Mouse (Mus musculus) olfactory bulb, adult 2 months (tissue): ENCODE results near the gene Dcaf11. TPM values are rescaled to one million over a fixed set of nuclear protein-coding genes. Genes with fewer than 3 reads are reported as not detected.

Experiments used
- H3K27ac ChIP-seq: fragments of 200-500 bp; 2 replicates; pipeline ENCODE4 v1.5.1; 2012; ENCODE audit warnings: low read depth, low read length; ENCODE audit not compliant: insufficient read depth
- H3K4me1 ChIP-seq: fragments of 200-500 bp; 2 replicates; pipeline ENCODE4 v1.6.1; 2012; ENCODE audit warnings: low read length; ENCODE audit not compliant: control insufficient read depth, insufficient read depth
- H3K4me3 ChIP-seq: fragments of 200-500 bp; 2 replicates; pipeline ENCODE4 v1.5.1; 2012; ENCODE audit warnings: mild to moderate bottlenecking, low read depth, low read length, moderate library complexity; ENCODE audit not compliant: insufficient read depth
- CTCF ChIP-seq: fragments of 200-500 bp; IDR thresholded peaks from 2 replicates; pipeline ENCODE4 v1.5.1; 2012; ENCODE audit warnings: low read depth, mild to moderate bottlenecking, low read length, moderate library complexity; ENCODE audit not compliant: insufficient read depth
- POLR2A ChIP-seq: fragments of 200-500 bp; IDR thresholded peaks from 2 replicates; pipeline ENCODE4 v1.6.1; 2012; ENCODE audit warnings: mild to moderate bottlenecking, low read depth, low read length, moderate library complexity; ENCODE audit not compliant: insufficient read depth
- WGBS: fragments of 180-500 bp; shearing (Covaris S2); methylation state at CpG from one replicate; pipeline ENCODE4 v1.1.7; 2018; 5-methylcytosine and 5-hydroxymethylcytosine counted together
- polyA plus RNA-seq: library from polyadenylated mRNA; stranded (reverse); fragments of >200 nt; gene quantifications from 2 replicates; pipeline ENCODE4 v1.2.4, GENCODE M21; 2012; ENCODE audit warnings: low replicate concordance; ENCODE audit not compliant: missing spikeins, insufficient read depth, insufficient read length

Dcaf11 gene
- polyA plus RNA-seq, 1 experiment, result not detected

- Histone ChIP-seq H3K27ac (peak overlapping the region; percentile 44), H3K4me1 (peaks cover 8% of the 10 kb centered on the region), H3K4me3 (peak overlapping the region; percentile 65)
- 41% methylated on average over 6 of the region's 6 CpGs for WGBS
- TF ChIP-seq CTCF (no peak), POLR2A (no peak)
These were observed 19.0 kb downstream of the Dcaf11 start for GRCm38 (mm10) chr14:55578668-55579269.

GRCm38 (mm10) chr14:55579511-55580496 lies 20.0 kb downstream of the Dcaf11 start:
- 83% methylated on average over 23 of the region's 23 CpGs for WGBS
- Histone ChIP-seq H3K4me1 (peaks cover 8% of the 10 kb centered on the region), H3K27ac (no peak overlapping the region), H3K4me3 (no peak overlapping the region)
- TF ChIP-seq POLR2A (no peak), CTCF (no peak)

GRCm38 (mm10) chr14:55580731-55581130 lies 20.9 kb downstream of the Dcaf11 start:
- Histone ChIP-seq H3K4me1 (peaks cover 10% of the 10 kb centered on the region), H3K4me3 (no peak overlapping the region), H3K27ac (no peak overlapping the region)
- 94% methylated on average over 16 of the region's 16 CpGs for WGBS
- TF ChIP-seq POLR2A (no peak), CTCF (no peak)

- Histone ChIP-seq H3K27ac (no peak overlapping the region), H3K4me3 (no peak overlapping the region), H3K4me1 (peaks cover 9% of the 10 kb centered on the region)
- WGBS, result 79% methylated on average over 9 of the region's 9 CpGs
- TF ChIP-seq CTCF (no peak), POLR2A (no peak)
These were observed 22.3 kb downstream of the Dcaf11 start for GRCm38 (mm10) chr14:55581981-55582681.

- 34% methylated on average over 5 of the region's 5 CpGs for WGBS
- no peak overlapping the region for H3K27ac ChIP-seq
- peaks cover 3% of the 10 kb centered on the region for H3K4me1 ChIP-seq
- TF ChIP-seq CTCF (no peak), POLR2A (no peak)
- peak overlapping the region; percentile 91 for H3K4me3 ChIP-seq
These were observed 24.5 kb downstream of the Dcaf11 start for GRCm38 (mm10) chr14:55584303-55584701.

- H3K27ac ChIP-seq, result peak within 1 kb of the TSS; percentile 55
- WGBS, result 3% methylated on average over 43 of the region's 43 CpGs
These were observed 25.1 kb downstream of the Dcaf11 start, which contains the start of gene Emc9 for GRCm38 (mm10) chr14:55584702-55585565. TSS of gene Emc9 (minus strand) at chr14:55585302.

GRCm38 (mm10) chr14:55585566-55585960 lies 25.8 kb downstream of the Dcaf11 start:
- 76% methylated on average over 6 of the region's 6 CpGs for WGBS
- peaks cover 3% of the 10 kb centered on the region for H3K4me1 ChIP-seq
- peak overlapping the region; percentile 55 for H3K27ac ChIP-seq
- TF ChIP-seq CTCF, result no peak
- TF ChIP-seq POLR2A, result no peak
- H3K4me3 ChIP-seq, result no peak overlapping the region

More at GRCm38 (mm10) chr14:55584702-55585565, 25.1 kb downstream of the Dcaf11 start, which contains the start of gene Emc9:
- H3K4me1 ChIP-seq, result peaks cover 3% of the 10 kb centered on the region
- peak within 1 kb of the TSS; percentile 91 for H3K4me3 ChIP-seq
- TF ChIP-seq POLR2A (peak; percentile 34; the same call in 1 of the 2 replicates), CTCF (no peak)

GRCm38 (mm10) chr14:55586149-55586548 lies 26.3 kb downstream of the Dcaf11 start:
- Histone ChIP-seq H3K27ac (no peak overlapping the region), H3K4me3 (no peak overlapping the region), H3K4me1 (peaks cover 3% of the 10 kb centered on the region)
- TF ChIP-seq POLR2A (no peak), CTCF (no peak)
- 96% methylated on average over 2 of the region's 2 CpGs for WGBS
